Mouse (Mus musculus) E14TG2a.4 (cell line): ENCODE results near the gene Il17rc.

Experiments used
- H3K27me3 ChIP-seq: 2 replicates; pipeline ENCODE4 v1.6.1; 2014; ENCODE audit warnings: low read length, control low read depth; ENCODE audit not compliant: insufficient read depth
- H3K36me3 ChIP-seq: 2 replicates; pipeline ENCODE4 v1.6.1; 2014; ENCODE audit warnings: low read length, control low read depth; ENCODE audit not compliant: insufficient read depth
- H3K4me1 ChIP-seq: replicated peaks from 2 replicates; pipeline ENCODE4 v1.6.1; 2014; ENCODE audit warnings: low read depth, low read length, control low read depth
- H3K4me3 ChIP-seq: replicated peaks from 2 replicates; pipeline ENCODE4 v1.5.1; 2014; ENCODE audit warnings: mild to moderate bottlenecking, low read length
- H3K9me3 ChIP-seq: 2 replicates; pipeline ENCODE4 v1.6.1; 2014; ENCODE audit warnings: low read length, control low read depth
- CTCF ChIP-seq: conservative IDR thresholded peaks from 2 replicates; pipeline ENCODE4 v1.5.1; 2014; ENCODE audit warnings: low read length
- NANOG ChIP-seq: IDR thresholded peaks from 2 replicates; pipeline ENCODE4 v1.6.1; 2014; ENCODE audit warnings: borderline replicate concordance, low read length, mixed read lengths
- POU5F1 ChIP-seq: IDR thresholded peaks from 2 replicates; pipeline ENCODE4 v1.6.1; 2014; ENCODE audit warnings: low read length, borderline replicate concordance

The Il17rc gene

DNA sequence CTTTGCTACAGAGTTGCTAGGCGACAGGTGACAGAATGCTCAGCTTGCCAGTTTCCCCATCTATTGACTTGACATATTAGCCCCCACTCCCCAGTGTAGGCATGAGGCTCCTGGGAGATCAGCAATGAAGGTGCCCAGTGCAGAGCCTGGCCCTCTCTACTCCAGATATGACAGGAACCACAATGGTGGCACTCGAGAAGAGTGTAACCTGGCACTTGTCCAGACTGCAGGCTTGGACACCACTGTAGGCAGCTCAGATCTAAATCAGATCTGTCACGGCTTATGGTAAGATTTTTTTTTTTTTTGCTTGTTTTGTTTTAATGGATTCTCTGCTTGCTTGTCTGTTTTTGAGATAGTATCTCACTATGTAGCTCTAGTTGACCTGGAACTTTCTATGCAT, 37.6 kb upstream of the Il17rc start:
- H3K9me3 ChIP-seq = no peaks in the 10 kb centered on the region
- H3K4me1 ChIP-seq = peaks cover 9% of the 10 kb centered on the region
- H3K4me3 ChIP-seq = no peak overlapping the region
- peaks cover 16% of the 10 kb centered on the region for H3K27me3 ChIP-seq
- TF ChIP-seq POU5F1 = no peak
- no peak for TF ChIP-seq NANOG
- TF ChIP-seq CTCF = no peak
- H3K36me3 ChIP-seq = no peaks in the 10 kb centered on the region

GRCm38 (mm10) chr6:113434691-113435090, 36.5 kb upstream of the Il17rc start:
- Histone ChIP-seq H3K36me3 (no peaks in the 10 kb centered on the region), H3K4me1 (peaks cover 12% of the 10 kb centered on the region), H3K4me3 (no peak overlapping the region), H3K9me3 (no peaks in the 10 kb centered on the region), H3K27me3 (peaks cover 16% of the 10 kb centered on the region)
- TF ChIP-seq NANOG (no peak), POU5F1 (no peak), CTCF (no peak)

GRCm38 (mm10) chr6:113435664-113436205, 35.5 kb upstream of the Il17rc start, which contains the start of gene Cidec:
Gene Cidec (minus strand): TSS chr6:113435760.
- Histone ChIP-seq H3K4me1 (peaks cover 12% of the 10 kb centered on the region), H3K4me3 (no peak within 1 kb of the TSS), H3K36me3 (no peaks in the 10 kb centered on the region), H3K9me3 (no peaks in the 10 kb centered on the region), H3K27me3 (peaks cover 16% of the 10 kb centered on the region)
- TF ChIP-seq POU5F1 = no peak
- no peak for TF ChIP-seq CTCF
- no peak for TF ChIP-seq NANOG

DNA sequence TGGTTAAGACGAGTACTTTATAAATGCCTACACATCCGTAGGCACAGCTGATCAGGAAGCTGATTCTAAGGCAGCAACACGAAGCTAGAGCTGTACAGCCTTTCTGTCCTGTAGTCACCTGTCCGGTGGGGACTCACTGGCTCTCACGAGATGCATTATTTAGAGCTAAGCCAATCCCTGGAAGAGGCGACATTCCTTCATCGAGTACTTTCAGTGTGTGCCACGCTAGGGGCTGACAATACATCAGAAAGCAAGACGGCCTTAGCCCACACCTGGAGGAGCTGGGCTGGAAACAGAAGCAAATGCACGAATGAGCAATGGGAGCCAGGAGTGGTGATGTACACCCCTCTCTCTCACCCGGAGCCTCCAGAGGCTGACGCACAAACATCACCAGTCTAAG, 34.1 kb upstream of the Il17rc start:
- TF ChIP-seq CTCF (no peak), NANOG (no peak), POU5F1 (no peak)
- H3K4me1 ChIP-seq = peaks cover 18% of the 10 kb centered on the region
- no peaks in the 10 kb centered on the region for H3K36me3 ChIP-seq
- peaks cover 13% of the 10 kb centered on the region for H3K27me3 ChIP-seq
- H3K4me3 ChIP-seq = no peak overlapping the region
- no peaks in the 10 kb centered on the region for H3K9me3 ChIP-seq

DNA sequence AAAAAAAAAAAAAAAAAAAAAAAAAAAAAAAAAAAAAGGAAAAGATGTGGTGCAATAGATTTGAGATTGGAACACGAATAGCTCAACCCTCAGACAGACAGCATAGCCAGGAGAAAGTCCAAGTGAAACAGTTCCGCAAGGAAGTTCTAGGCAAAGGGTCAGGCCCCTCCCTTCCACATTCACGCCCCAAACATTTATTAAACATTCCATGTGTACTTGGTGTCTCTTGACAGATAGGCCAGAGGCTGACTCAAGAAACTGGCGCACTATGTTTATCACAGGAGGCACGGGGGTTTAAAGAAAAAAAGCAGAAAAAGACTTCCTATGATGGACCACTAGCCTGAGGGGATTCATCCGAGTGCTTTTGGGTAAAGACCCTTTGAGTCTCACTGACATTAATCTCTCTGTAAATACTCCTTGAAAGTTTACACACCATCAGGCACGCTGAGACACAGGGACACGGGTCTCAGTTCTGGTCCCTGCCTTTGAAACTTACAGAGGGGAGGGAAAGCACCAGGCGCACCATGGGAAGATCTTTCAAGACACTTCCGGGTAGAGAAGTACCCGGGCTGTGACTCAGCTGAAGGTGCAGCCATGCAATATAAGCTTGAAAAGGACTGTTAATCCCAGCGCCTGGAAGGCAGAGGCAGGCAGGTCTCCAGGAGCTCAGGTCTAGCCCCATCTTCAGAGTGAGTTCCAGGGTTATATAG, 32.4 kb upstream of the Il17rc start:
- H3K4me1 ChIP-seq = peaks cover 20% of the 10 kb centered on the region
- no peak overlapping the region for H3K4me3 ChIP-seq
- H3K9me3 ChIP-seq = no peaks in the 10 kb centered on the region
- H3K27me3 ChIP-seq = peaks cover 13% of the 10 kb centered on the region
- TF ChIP-seq NANOG = no peak
- TF ChIP-seq CTCF = no peak
- no peak for TF ChIP-seq POU5F1
- H3K36me3 ChIP-seq = no peaks in the 10 kb centered on the region; the same call in 1 of the 2 replicates

DNA sequence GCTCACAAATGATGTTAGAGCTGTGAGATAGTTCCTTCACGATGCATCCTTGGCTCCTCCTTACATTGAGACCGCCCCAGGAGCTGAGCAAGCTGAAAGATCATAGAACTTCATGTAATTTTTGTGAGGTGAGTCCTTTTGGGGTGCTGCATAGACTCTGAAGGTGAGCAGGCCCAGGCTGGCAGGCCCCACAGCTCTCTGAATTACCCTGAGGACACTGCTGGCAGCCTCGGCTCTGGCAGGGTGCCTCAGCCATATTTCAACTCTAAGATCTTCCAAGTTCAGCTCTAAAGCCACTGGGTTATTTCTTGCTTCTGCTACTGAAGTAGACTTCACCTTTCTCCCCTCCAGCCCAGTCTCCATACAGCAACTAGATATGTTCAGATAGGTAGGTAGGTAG, 30.5 kb upstream of the Il17rc start:
- Histone ChIP-seq H3K36me3 (peaks cover 13% of the 10 kb centered on the region), H3K4me1 (peaks cover 35% of the 10 kb centered on the region), H3K27me3 (peaks cover 2% of the 10 kb centered on the region; the same call in 1 of the 2 replicates), H3K9me3 (no peaks in the 10 kb centered on the region), H3K4me3 (no peak overlapping the region)
- TF ChIP-seq NANOG (no peak), POU5F1 (no peak), CTCF (no peak)

GRCm38 (mm10) chr6:113441147-113441680, 30.0 kb upstream of the Il17rc start:
- Histone ChIP-seq H3K36me3 (peaks cover 18% of the 10 kb centered on the region), H3K27me3 (no peaks in the 10 kb centered on the region), H3K4me3 (no peak overlapping the region), H3K9me3 (no peaks in the 10 kb centered on the region), H3K4me1 (peaks cover 36% of the 10 kb centered on the region)
- TF ChIP-seq NANOG (no peak), CTCF (peak; percentile 94)

- Histone ChIP-seq H3K4me1 (peaks cover 43% of the 10 kb centered on the region), H3K4me3 (peak overlapping the region; percentile 95), H3K36me3 (peaks cover 27% of the 10 kb centered on the region), H3K9me3 (no peaks in the 10 kb centered on the region), H3K27me3 (no peaks in the 10 kb centered on the region)
- no peak for TF ChIP-seq POU5F1
- no peak for TF ChIP-seq CTCF
- TF ChIP-seq NANOG = no peak
These were observed 29.2 kb upstream of the Il17rc start for GRCm38 (mm10) chr6:113442087-113442441.

DNA sequence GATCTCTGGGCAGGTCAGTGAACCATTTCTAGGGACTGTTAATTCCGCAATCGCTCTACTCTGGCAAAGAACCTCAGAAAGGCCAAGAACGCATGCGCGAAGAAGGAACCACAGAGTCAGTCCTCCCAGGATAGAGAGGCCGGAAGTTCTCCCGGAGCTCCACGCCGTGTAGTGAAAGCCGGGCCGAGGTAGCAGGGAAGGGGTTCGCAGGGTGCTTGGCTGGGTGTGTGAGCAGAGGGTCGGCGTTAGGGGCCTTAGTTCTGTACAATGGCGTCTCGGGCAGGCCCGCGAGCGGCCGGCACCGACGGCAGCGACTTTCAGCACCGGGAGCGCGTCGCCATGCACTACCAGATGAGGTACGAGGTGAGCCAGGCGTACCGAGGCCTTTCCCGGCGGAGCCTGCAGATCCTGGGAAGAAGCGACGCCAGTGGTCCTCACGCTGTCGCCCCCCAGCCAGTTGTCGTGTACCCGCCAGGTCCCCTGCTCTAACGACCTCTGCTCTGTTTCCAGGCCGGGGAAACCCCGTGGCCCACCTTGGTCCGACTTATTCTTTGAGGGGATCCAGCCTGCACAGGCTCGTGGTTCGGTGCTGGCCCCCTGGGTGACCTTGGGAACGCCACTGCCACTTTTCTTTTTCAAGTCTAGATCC, 28.7 kb upstream of the Il17rc start, which contains the start of gene Jagn1:
Gene Jagn1 (plus strand): TSS at position 128 of the 649 bp plus-strand sequence.
- H3K9me3 ChIP-seq = no peaks in the 10 kb centered on the region
- H3K36me3 ChIP-seq = peaks cover 32% of the 10 kb centered on the region
- no peaks in the 10 kb centered on the region for H3K27me3 ChIP-seq
- H3K4me3 ChIP-seq = peak within 1 kb of the TSS; percentile 95
- H3K4me1 ChIP-seq = peaks cover 48% of the 10 kb centered on the region
- TF ChIP-seq POU5F1 = no peak
- TF ChIP-seq CTCF = no peak
- no peak for TF ChIP-seq NANOG
